Mouse (Mus musculus) NIH3T3 (cell line): ENCODE data around the gene Myoz1.
A peak's percentile ranks its signal among the peaks of the same experiment; 100 is the strongest.
"Not testable (repeated sequence)": the region's sequence is repeated elsewhere in the genome, so short reads cannot be mapped to it uniquely, and the experiment has no call there.

Source experiments
- DNase-seq: peaks from one replicate; pipeline ENCODE4 v3.0.0-alpha.2; 2012; ENCODE audit warnings: low read depth

The Myoz1 gene

GRCm38 (mm10) chr14:20656361-20656760 is at the start of gene Myoz1:
Gene Myoz1, minus strand, starts transcription at chr14:20656540.
- no peak for DNase-seq

GRCm38 (mm10) chr14:20703461-20703860 is 47.1 kb upstream of the Myoz1 start:
- not testable (repeated sequence) for DNase-seq

GRCm38 (mm10) chr14:20702741-20703381 is 46.5 kb upstream of the Myoz1 start, which contains the start of gene Chchd1:
Gene Chchd1, plus strand, starts transcription at chr14:20703006.
- DNase-seq = peak; percentile 90

GRCm38 (mm10) chr14:20702096-20702740 is 45.9 kb upstream of the Myoz1 start:
- DNase-seq = no peak

- DNase-seq = no peak
Observed at GRCm38 (mm10) chr14:20701554-20701953, 45.2 kb upstream of the Myoz1 start.

- DNase-seq = no peak
Observed at GRCm38 (mm10) chr14:20700362-20700761, 44.0 kb upstream of the Myoz1 start.

GRCm38 (mm10) chr14:20698515-20698914 is 42.2 kb upstream of the Myoz1 start:
- DNase-seq = no peak

GRCm38 (mm10) chr14:20696986-20697385 is 40.6 kb upstream of the Myoz1 start:
- DNase-seq = peak; percentile 77

- DNase-seq = no peak
Observed at GRCm38 (mm10) chr14:20695761-20696520, 39.6 kb upstream of the Myoz1 start.

- peak; percentile 84 for DNase-seq
Observed at GRCm38 (mm10) chr14:20694884-20695760, 38.8 kb upstream of the Myoz1 start, which contains the start of gene Fut11. Gene Fut11, plus strand, starts transcription at chr14:20694968.

GRCm38 (mm10) chr14:20694185-20694883 is 38.0 kb upstream of the Myoz1 start:
- no peak for DNase-seq

- no peak for DNase-seq
Observed at GRCm38 (mm10) chr14:20693589-20694101, 37.3 kb upstream of the Myoz1 start.

- DNase-seq = no peak
Observed at GRCm38 (mm10) chr14:20691772-20692171, 35.4 kb upstream of the Myoz1 start.

GRCm38 (mm10) chr14:20689009-20689408 is 32.7 kb upstream of the Myoz1 start:
- DNase-seq = no peak

GRCm38 (mm10) chr14:20686576-20686975 is 30.2 kb upstream of the Myoz1 start:
- no peak for DNase-seq

GRCm38 (mm10) chr14:20682498-20682897 is 26.2 kb upstream of the Myoz1 start:
- no peak for DNase-seq

- no peak for DNase-seq
Observed at GRCm38 (mm10) chr14:20681742-20682141, 25.4 kb upstream of the Myoz1 start.

GRCm38 (mm10) chr14:20677906-20678305 is 21.6 kb upstream of the Myoz1 start:
- DNase-seq = no peak

GRCm38 (mm10) chr14:20674064-20674833 is 17.9 kb upstream of the Myoz1 start, which contains the start of gene Sec24c:
Gene Sec24c, plus strand, starts transcription at chr14:20674308.
- peak; percentile 99 for DNase-seq

- no peak for DNase-seq
Observed at GRCm38 (mm10) chr14:20673735-20674063, 17.4 kb upstream of the Myoz1 start.
